In genomic region chr4:57568268-57569068, GRCm38 (mm10) we compare ENCODE assay signal across 7 mouse cellular contexts. TPM values are rescaled to one million over a fixed set of nuclear protein-coding genes. Genes with fewer than 3 reads are reported as not detected.
DNase-seq lines count a peak whose midpoint lies in the region; ATAC-seq lines count a peak whose summit lies in the region.

No protein-coding gene starts in this region.

- peaks cover 39% of the 10 kb centered on the region for H3K4me1 ChIP-seq in lung, embryonic 15.5 days
- H3K4me1 ChIP-seq in forebrain, embryonic 10.5 days: peaks cover 27% of the 10 kb centered on the region
- H3K4me1 ChIP-seq in limb, embryonic 11.5 days (ENCODE audit: control insufficient read depth, insufficient read depth, low read length): peaks cover 12% of the 10 kb centered on the region
- peaks cover 5% of the 10 kb centered on the region; the same call in 1 of the 2 replicates for H3K4me1 ChIP-seq in stomach, embryonic 14.5 days (ENCODE audit: control insufficient read depth, insufficient read depth, low read length)

- H3K27me3 ChIP-seq in lung, embryonic 15.5 days: no peaks in the 10 kb centered on the region
- H3K27me3 ChIP-seq in forebrain, embryonic 10.5 days (ENCODE audit: poor library complexity, severe bottlenecking): peaks cover 43% of the 10 kb centered on the region
- no peaks in the 10 kb centered on the region for H3K27me3 ChIP-seq in limb, embryonic 11.5 days (ENCODE audit: control insufficient read depth, insufficient read depth, low read length)
- no peaks in the 10 kb centered on the region for H3K27me3 ChIP-seq in stomach, embryonic 14.5 days (ENCODE audit: control insufficient read depth, insufficient read depth, low read length)

- peak overlapping the region; percentile 91 for H3K27ac ChIP-seq in lung, embryonic 15.5 days
- H3K27ac ChIP-seq in forebrain, embryonic 10.5 days: peak overlapping the region; percentile 89
- H3K27ac ChIP-seq in limb, embryonic 11.5 days (replicated peaks; ENCODE audit: low read depth, low read length): peak overlapping the region; percentile 87
- peak overlapping the region; percentile 68 for H3K27ac ChIP-seq in stomach, embryonic 14.5 days (ENCODE audit: low read length)

- H3K9me3 ChIP-seq in lung, embryonic 15.5 days: no peaks in the 10 kb centered on the region
- H3K9me3 ChIP-seq in forebrain, embryonic 10.5 days: no peaks in the 10 kb centered on the region
- no peaks in the 10 kb centered on the region for H3K9me3 ChIP-seq in limb, embryonic 11.5 days (ENCODE audit: control insufficient read depth, low read length)
- no peaks in the 10 kb centered on the region for H3K9me3 ChIP-seq in stomach, embryonic 14.5 days (ENCODE audit: control insufficient read depth, low read depth, low read length)

- peak; percentile 29; the same call in 1 of the 2 replicates for ATAC-seq in lung, embryonic 15.5 days (ENCODE audit: borderline replicate concordance, extremely low read depth, low FRiP score, low TSS enrichment)
- no peak; the same call in 1 of the 2 replicates for ATAC-seq in limb, embryonic 11.5 days (ENCODE audit: insufficient number of reproducible peaks, low FRiP score, low TSS enrichment, low read depth)
- no peak for ATAC-seq in stomach, embryonic 14.5 days (ENCODE audit: insufficient number of reproducible peaks, insufficient read depth, low FRiP score, low read depth)

- 27% methylated on average over 18 of the region's 19 CpGs for WGBS in lung, embryonic 15.5 days
- 50% methylated on average over 19 of the region's 19 CpGs for WGBS in forebrain, embryonic 10.5 days
- WGBS in limb, embryonic 11.5 days: 44% methylated on average over 19 of the region's 19 CpGs
- WGBS in stomach, embryonic 14.5 days: 42% methylated on average over 19 of the region's 19 CpGs

- H3K4me3 ChIP-seq in lung, embryonic 15.5 days: peak overlapping the region; percentile 57
- peak overlapping the region; percentile 68 for H3K4me3 ChIP-seq in forebrain, embryonic 10.5 days
- H3K4me3 ChIP-seq in limb, embryonic 11.5 days (ENCODE audit: low read depth, low read length): peak overlapping the region; percentile 64
- H3K4me3 ChIP-seq in stomach, embryonic 14.5 days (ENCODE audit: low read depth, low read length): peak overlapping the region; percentile 47

- H3K9ac ChIP-seq in lung, embryonic 15.5 days: peak overlapping the region; percentile 70
- peak overlapping the region; percentile 82 for H3K9ac ChIP-seq in limb, embryonic 11.5 days (ENCODE audit: low read length)
- H3K9ac ChIP-seq in stomach, embryonic 14.5 days (replicated peaks; ENCODE audit: low read depth, low read length): peak overlapping the region; percentile 68

- no peaks in the 10 kb centered on the region for H3K36me3 ChIP-seq in lung, embryonic 15.5 days
- H3K36me3 ChIP-seq in forebrain, embryonic 10.5 days (replicated peaks): no peaks in the 10 kb centered on the region
- H3K36me3 ChIP-seq in limb, embryonic 11.5 days (ENCODE audit: control insufficient read depth, insufficient read depth, low read length): no peaks in the 10 kb centered on the region
- H3K36me3 ChIP-seq in stomach, embryonic 14.5 days (ENCODE audit: control insufficient read depth, insufficient read depth, low read length): no peaks in the 10 kb centered on the region

- no peak for DNase-seq in lung, adult 18-20 months
- DNase-seq in forebrain, embryonic 10.5 days (ENCODE audit: extremely low spot score, low spot score): peak; percentile 34
- peak; percentile 56 for DNase-seq in limb, embryonic 11.5 days (ENCODE audit: low spot score)
- DNase-seq in right cerebral cortex, postnatal 10 days (ENCODE audit: low spot score in 2 of 2): no peak
- no peak for DNase-seq in urinary bladder, adult 18-20 months (ENCODE audit: low spot score in 2 of 2)

- peak overlapping the region; percentile 80 for H3K4me2 ChIP-seq in lung, embryonic 15.5 days
- peak overlapping the region; percentile 82 for H3K4me2 ChIP-seq in limb, embryonic 11.5 days (ENCODE audit: low read depth, severe bottlenecking)
- peak overlapping the region; percentile 61 for H3K4me2 ChIP-seq in stomach, embryonic 14.5 days (replicated peaks; ENCODE audit: low read depth, low read length)

RNA-seq across cellular contexts. Expression of gene Pakap, which starts 0.5 kb away (rescaled TPM):
- polyA plus RNA-seq in lung, embryonic 15.5 days (2015; fragmentation: Nextera tagmentation; extraction: Ambion mirVana): 43.3 and 47.7 TPM in 2 replicates
- polyA plus RNA-seq in forebrain, embryonic 10.5 days (2016; fragmentation: Nextera tagmentation; extraction: Ambion mirVana): 17.5 and 22.6 TPM in 2 replicates
- 32.6 and 37.6 TPM in 2 replicates for polyA plus RNA-seq in limb, embryonic 11.5 days (2014; fragmentation: Nextera tagmentation; extraction: Ambion mirVana)
- 30.1 and 32.7 TPM in 2 replicates for polyA plus RNA-seq in stomach, embryonic 14.5 days (2014; fragmentation: Nextera tagmentation; extraction: Ambion mirVana)

Comparison
In these comparisons a context has a peak if more than half of its experiments do, and no peak if none do; other contexts are left out.
1. DNase-seq: peak in forebrain, embryonic 10.5 days (single experiment) and limb, embryonic 11.5 days (single experiment); none in lung, adult 18-20 months (0 of 2), right cerebral cortex, postnatal 10 days (0 of 2) and urinary bladder, adult 18-20 months (0 of 2).
2. Peak in every context shown above with its lines, with median percentiles within 50 percentile points of each other: H3K27ac ChIP-seq, H3K4me2 ChIP-seq, H3K4me3 ChIP-seq and H3K9ac ChIP-seq.